Mouse (Mus musculus) ES-E14 (cell line): Measurements from ENCODE around the gene Sema5a. TPM values are rescaled to one million over a fixed set of nuclear protein-coding genes. Genes with fewer than 3 reads are reported as not detected.

Experiments used
- DNase-seq: peaks from one replicate; pipeline ENCODE4 v3.0.0-alpha.2; 2013; ENCODE audit warnings: low read depth, low spot score
- H3K27ac ChIP-seq: 2 replicates; pipeline ENCODE4 v1.5.1; 2012; ENCODE audit warnings: low read depth, mild to moderate bottlenecking, low read length, moderate library complexity, mixed read lengths; ENCODE audit not compliant: poor library complexity, insufficient read depth, severe bottlenecking
- H3K36me3 ChIP-seq: 2 replicates; pipeline ENCODE4 v1.6.1; 2012; ENCODE audit warnings: mild to moderate bottlenecking, low read length, moderate library complexity, mixed read lengths; ENCODE audit not compliant: control insufficient read depth, poor library complexity, insufficient read depth, severe bottlenecking
- H3K4me1 ChIP-seq, 2 experiments: fragments of 150-350 bp in 1 of 2; sonication (generic) in 1 of 2; 2 replicates each; pipeline ENCODE4 v1.6.1; 2012; ENCODE audit warnings: low read length in 2 of 2, mild to moderate bottlenecking in 1 of 2, mixed read lengths in 1 of 2; ENCODE audit not compliant: control insufficient read depth in 2 of 2, insufficient read depth in 2 of 2, poor library complexity in 1 of 2
- H3K4me3 ChIP-seq, 2 experiments: fragments of 150-350 bp in 1 of 2; sonication (generic) in 1 of 2; 2 replicates each; pipeline ENCODE4 v1.5.1; 2012; ENCODE audit warnings: low read length in 2 of 2, low read depth in 1 of 2, mild to moderate bottlenecking in 1 of 2, mixed read lengths in 1 of 2; ENCODE audit not compliant: insufficient read depth in 1 of 2, poor library complexity in 1 of 2, severe bottlenecking in 1 of 2
- H3K9ac ChIP-seq: 2 replicates; pipeline ENCODE4 v1.6.1; 2012; ENCODE audit warnings: low read depth, mild to moderate bottlenecking, low read length, mixed read lengths; ENCODE audit not compliant: poor library complexity, insufficient read depth, severe bottlenecking
- H3K9me3 ChIP-seq: fragments of 150-350 bp; sonication (generic); 2 replicates; pipeline ENCODE4 v1.6.1; 2012; ENCODE audit warnings: low read depth, mild to moderate bottlenecking, low read length; ENCODE audit not compliant: control insufficient read depth, insufficient read depth
- CHD2 ChIP-seq: IDR thresholded peaks from 2 replicates; pipeline ENCODE4 v1.6.1; 2014; ENCODE audit warnings: mild to moderate bottlenecking, low read depth, low read length, inconsistent platforms
- HCFC1 ChIP-seq: IDR thresholded peaks from 2 replicates; pipeline ENCODE4 v1.6.1; 2012; ENCODE audit warnings: low read length, inconsistent platforms, borderline replicate concordance; ENCODE audit not compliant: insufficient read depth
- MAFK ChIP-seq: IDR thresholded peaks from 2 replicates; pipeline ENCODE4 v1.6.1; 2014; ENCODE audit warnings: mild to moderate bottlenecking, low read depth, low read length, inconsistent platforms; ENCODE audit not compliant: insufficient read depth
- ZC3H11A ChIP-seq: IDR thresholded peaks from 2 replicates; pipeline ENCODE4 v1.6.1; 2012; ENCODE audit warnings: low read depth, mild to moderate bottlenecking, inconsistent platforms, low read length, borderline replicate concordance
- ZNF384 ChIP-seq: IDR thresholded peaks from 2 replicates; pipeline ENCODE4 v1.6.1; 2012; ENCODE audit warnings: low read depth, low read length, inconsistent platforms
- in situ Hi-C, 2 experiments: fragments of 600-800 bp; cut with MboI; formaldehyde crosslinking; loops; one replicate each; pipeline ENCODE4 v1.15.1; 2025; ENCODE audit warnings: low sequenced_read_pairs in 2 of 2, inconsistent platforms in 1 of 2; ENCODE audit not compliant: unreplicated experiment in 2 of 2
- total RNA-seq: library from RNA; depleted of rRNA; stranded (reverse); fragments of 300-350 nt; gene quantifications from 2 replicates; pipeline ENCODE4 v1.2.3, GENCODE M21; 2012

The Sema5a gene
- total RNA-seq, 1 experiment: 2.7 TPM

DNA sequence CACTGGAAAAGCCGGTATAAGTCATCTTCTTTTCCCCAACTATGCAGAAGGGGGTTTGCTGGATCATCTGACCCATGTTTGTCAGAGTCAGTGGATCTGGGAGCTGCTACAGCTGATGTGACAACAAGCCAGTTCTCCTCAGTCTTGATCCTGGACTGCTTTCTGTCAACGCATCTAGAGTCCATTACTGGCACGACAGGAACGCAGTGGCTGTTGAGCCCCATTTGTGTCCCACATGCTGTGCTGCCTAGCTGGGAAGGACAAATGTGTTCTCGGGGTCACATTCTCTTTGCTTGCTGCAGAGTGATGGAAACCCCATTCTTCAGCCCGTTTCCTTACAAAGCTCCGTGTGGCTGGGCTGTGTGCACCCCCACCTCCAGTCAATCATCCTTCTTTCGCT, 12.7 kb downstream of the Sema5a start:
- in situ Hi-C loops: no loop called here
- Histone ChIP-seq H3K27ac (no peak overlapping the region), H3K4me1 (no peaks in the 10 kb centered on the region), H3K4me3 (no peak overlapping the region), H3K9ac (no peak overlapping the region), H3K36me3 (no peaks in the 10 kb centered on the region), H3K9me3 (no peaks in the 10 kb centered on the region)
- no peak for DNase-seq
- TF ChIP-seq HCFC1: no peak
- no peak for TF ChIP-seq CHD2
- TF ChIP-seq MAFK: no peak
- TF ChIP-seq ZNF384: no peak
- TF ChIP-seq ZC3H11A: no peak

- no peaks in the 10 kb centered on the region for H3K36me3 ChIP-seq
- no peaks in the 10 kb centered on the region for H3K9me3 ChIP-seq
- in situ Hi-C loops: no loop called here
- no peak overlapping the region for H3K4me3 ChIP-seq
- no peak for TF ChIP-seq HCFC1
- TF ChIP-seq ZC3H11A: no peak
- no peak for TF ChIP-seq MAFK
- no peak overlapping the region for H3K9ac ChIP-seq
- no peaks in the 10 kb centered on the region for H3K4me1 ChIP-seq
- DNase-seq: no peak
- no peak overlapping the region for H3K27ac ChIP-seq
Measured at GRCm38 (mm10) chr15:32257886-32258319, 13.3 kb downstream of the Sema5a start.

GRCm38 (mm10) chr15:32259362-32260096, 14.9 kb downstream of the Sema5a start:
- no peak for DNase-seq
- no peak overlapping the region for H3K27ac ChIP-seq
- TF ChIP-seq ZNF384: no peak
- H3K9me3 ChIP-seq: no peaks in the 10 kb centered on the region
- no peak overlapping the region for H3K4me3 ChIP-seq
- in situ Hi-C loops: no loop called here
- no peaks in the 10 kb centered on the region for H3K36me3 ChIP-seq
- no peaks in the 10 kb centered on the region for H3K4me1 ChIP-seq
- no peak overlapping the region for H3K9ac ChIP-seq

GRCm38 (mm10) chr15:32260942-32261341, 16.3 kb downstream of the Sema5a start:
- Histone ChIP-seq H3K27ac (no peak overlapping the region), H3K36me3 (no peaks in the 10 kb centered on the region), H3K9me3 (no peaks in the 10 kb centered on the region), H3K4me1 (no peaks in the 10 kb centered on the region), H3K9ac (no peak overlapping the region), H3K4me3 (no peak overlapping the region)
- TF ChIP-seq MAFK (no peak), HCFC1 (no peak), CHD2 (no peak), ZC3H11A (no peak), ZNF384 (no peak)
- in situ Hi-C loops: no loop called here
- no peak for DNase-seq

- in situ Hi-C loops: no loop called here
- Histone ChIP-seq H3K4me1 (no peaks in the 10 kb centered on the region), H3K4me3 (no peak overlapping the region), H3K36me3 (no peaks in the 10 kb centered on the region), H3K9ac (no peak overlapping the region), H3K27ac (no peak overlapping the region), H3K9me3 (no peaks in the 10 kb centered on the region)
- DNase-seq: no peak
- TF ChIP-seq ZC3H11A (no peak), MAFK (no peak), CHD2 (no peak), ZNF384 (no peak), HCFC1 (no peak)
Measured at GRCm38 (mm10) chr15:32263651-32264050, 19.0 kb downstream of the Sema5a start.
